Mouse (Mus musculus) forebrain, embryonic 14.5 days (tissue): Measurements from ENCODE around the gene Fkbp10. TPM values are rescaled to one million over a fixed set of nuclear protein-coding genes. Genes with fewer than 3 reads are reported as not detected.

Experiments
- ATAC-seq: fragments of 200-750 bp; cut with Nextera tagmentation; 2 replicates; pipeline ENCODE4 v1.8.0; 2017; ENCODE audit warnings: mild to moderate bottlenecking, moderate library complexity
- DNase-seq: peaks from one replicate; pipeline ENCODE4 v3.0.0-alpha.2; 2015; ENCODE audit warnings: low spot score
- H3K27ac ChIP-seq: fragments of 300-500 bp; sonication (generic); 2 replicates; pipeline ENCODE4 v1.5.1; 2014; ENCODE audit warnings: low read depth, mild to moderate bottlenecking, control low read depth, low read length, moderate library complexity
- H3K27me3 ChIP-seq: fragments of 300-500 bp; sonication (generic); replicated peaks from 2 replicates; pipeline ENCODE4 v1.6.1; 2014; ENCODE audit warnings: low read length, control low read depth, mixed read lengths; ENCODE audit not compliant: control insufficient read depth, insufficient read depth
- H3K36me3 ChIP-seq: fragments of 300-500 bp; sonication (generic); 2 replicates; pipeline ENCODE4 v1.6.1; 2014; ENCODE audit warnings: low read length, control low read depth; ENCODE audit not compliant: control insufficient read depth, insufficient read depth
- H3K4me1 ChIP-seq: fragments of 300-500 bp; sonication (generic); 2 replicates; pipeline ENCODE4 v1.6.1; 2014; ENCODE audit warnings: antibody characterized with exemption, low read length, control low read depth; ENCODE audit not compliant: control insufficient read depth, insufficient read depth
- H3K4me2 ChIP-seq: fragments of 300-500 bp; sonication (generic); 2 replicates; pipeline ENCODE4 v1.6.1; 2014; ENCODE audit warnings: mild to moderate bottlenecking, control low read depth, low read length
- H3K4me3 ChIP-seq: fragments of 300-500 bp; sonication (generic); 2 replicates; pipeline ENCODE4 v1.5.1; 2014; ENCODE audit warnings: low read depth, low read length, control low read depth
- H3K9ac ChIP-seq: fragments of 300-500 bp; sonication (generic); 2 replicates; pipeline ENCODE4 v1.6.1; 2014; ENCODE audit warnings: mild to moderate bottlenecking, low read length, control low read depth, moderate library complexity
- H3K9me3 ChIP-seq: fragments of 300-500 bp; sonication (generic); replicated peaks from 2 replicates; pipeline ENCODE4 v1.6.1; 2016; ENCODE audit warnings: low read length, control low read depth, mixed read lengths; ENCODE audit not compliant: control insufficient read depth
- WGBS: fragments of 180-500 bp; shearing (Covaris S2); extraction: QIAGEN DNeasy Blood & Tissue Kit; methylation state at CpG from one replicate; pipeline ENCODE4 v1.1.7; 2014; 5-methylcytosine and 5-hydroxymethylcytosine counted together
- polyA plus RNA-seq: library from polyadenylated mRNA; unstranded; fragments of >200 nt; fragmentation: Nextera tagmentation; extraction: Ambion mirVana; gene quantifications from 2 replicates; pipeline ENCODE4 v1.2.1, GENCODE M21; 2014

Gene Fkbp10
- polyA plus RNA-seq, 1 experiment from 2014 or later: 16.1 TPM

DNA sequence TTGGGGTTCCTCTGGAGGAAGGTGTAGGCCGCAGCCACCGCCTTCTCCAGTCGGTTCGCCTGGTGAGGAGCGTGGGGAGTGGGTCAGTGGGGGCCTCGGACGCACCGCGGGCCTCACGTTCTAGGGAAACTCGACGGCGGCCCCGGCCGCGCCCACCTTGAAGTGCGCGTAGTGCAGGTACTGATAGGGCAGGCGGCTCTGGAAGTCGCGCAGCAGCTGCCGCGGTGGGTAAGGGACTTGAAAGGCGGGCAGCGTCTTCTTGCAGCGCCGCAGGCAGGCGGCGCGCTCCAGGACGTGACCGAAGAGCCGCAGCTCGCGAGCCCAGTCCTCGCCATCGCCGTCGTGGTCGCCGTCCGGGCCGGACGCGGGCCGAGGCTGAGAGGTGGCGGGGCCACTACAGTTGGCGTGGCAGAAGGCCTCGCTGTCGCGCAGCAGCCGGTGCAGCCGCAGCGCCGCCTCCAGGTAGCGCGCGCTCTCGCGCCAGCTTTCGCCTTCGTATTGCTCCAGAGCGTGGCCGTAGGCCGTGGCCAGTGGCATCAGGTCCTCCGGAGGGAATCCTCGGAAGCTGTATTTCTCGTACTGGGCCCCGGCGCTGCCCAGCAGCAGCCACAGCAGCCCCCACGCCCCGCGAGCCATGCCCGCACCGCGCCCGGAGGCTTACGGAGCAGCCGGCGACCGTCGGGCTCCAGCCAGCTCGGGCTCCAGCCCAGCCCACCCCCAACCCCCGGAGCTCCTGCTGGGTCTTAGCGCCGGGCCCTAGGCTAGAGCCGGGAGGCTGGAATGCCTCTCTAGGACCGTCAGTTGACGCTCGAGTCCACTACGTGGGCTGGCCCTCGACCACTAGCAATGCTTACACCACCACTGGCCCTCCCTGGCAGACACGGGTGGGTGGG is 1.2 kb upstream of the Fkbp10 start, which contains the start of gene P3h4:
TSS of gene P3h4 (minus strand) at position 816 of the 893 bp plus-strand sequence.
- H3K4me1 ChIP-seq: no peaks in the 10 kb centered on the region
- H3K4me2 ChIP-seq: peak within 1 kb of the TSS; percentile 64
- H3K9ac ChIP-seq: peak within 1 kb of the TSS; percentile 70
- H3K9me3 ChIP-seq: no peaks in the 10 kb centered on the region
- peak within 1 kb of the TSS; percentile 56 for H3K4me3 ChIP-seq
- H3K27me3 ChIP-seq: peaks cover 13% of the 10 kb centered on the region; the same call in 1 of the 2 replicates
- peak; percentile 81 for DNase-seq
- WGBS: 1% methylated on average over 89 of the region's 93 CpGs
- H3K27ac ChIP-seq: no peak within 1 kb of the TSS; the same call in 1 of the 2 replicates
- peaks cover under 1% of the 10 kb centered on the region; the same call in 1 of the 2 replicates for H3K36me3 ChIP-seq
- ATAC-seq: peak; percentile 92

DNA sequence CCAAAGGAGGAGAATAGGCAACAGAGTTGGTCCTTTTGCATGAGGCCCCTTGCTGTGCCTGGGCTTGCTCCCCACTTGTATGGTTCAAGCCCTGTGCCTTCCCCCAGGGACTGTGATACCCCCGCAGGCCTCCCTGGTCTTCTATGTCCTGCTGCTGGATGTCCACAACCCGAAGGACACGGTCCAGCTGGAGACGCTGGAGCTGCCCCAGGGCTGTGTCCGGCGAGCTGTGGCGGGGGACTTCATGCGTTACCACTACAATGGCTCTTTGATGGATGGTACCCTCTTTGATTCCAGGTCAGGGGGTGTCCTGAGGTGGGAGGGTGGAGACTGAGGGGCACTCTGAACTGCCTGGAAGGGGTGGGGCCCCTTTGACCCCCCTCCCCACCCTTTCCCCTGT is 6.0 kb downstream of the Fkbp10 start:
- H3K27me3 ChIP-seq: no peaks in the 10 kb centered on the region
- H3K36me3 ChIP-seq: no peaks in the 10 kb centered on the region
- WGBS: 77% methylated on average over 8 of the region's 8 CpGs
- H3K9me3 ChIP-seq: no peaks in the 10 kb centered on the region
- H3K9ac ChIP-seq: no peak overlapping the region
- no peak overlapping the region for H3K4me3 ChIP-seq
- H3K27ac ChIP-seq: no peak overlapping the region
- no peak overlapping the region for H3K4me2 ChIP-seq
- ATAC-seq (no peak), DNase-seq (no peak)
- no peaks in the 10 kb centered on the region for H3K4me1 ChIP-seq

DNA sequence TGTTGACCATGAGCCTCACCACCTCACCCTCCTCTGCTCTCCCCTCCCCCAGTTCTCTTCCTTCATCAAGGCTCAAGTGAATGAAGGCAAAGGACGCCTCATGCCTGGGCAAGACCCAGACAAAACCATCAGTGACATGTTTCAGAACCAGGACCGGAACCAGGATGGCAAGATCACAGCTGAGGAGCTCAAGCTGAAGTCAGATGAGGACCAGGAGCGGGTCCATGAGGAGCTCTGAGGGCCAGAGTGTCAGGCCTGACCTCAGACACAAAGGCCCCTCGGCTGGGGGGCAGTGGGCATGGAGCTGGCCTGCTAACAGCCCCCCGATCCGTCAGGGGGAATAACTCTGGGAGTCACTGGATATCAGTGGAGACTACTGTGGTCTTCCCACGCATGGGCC is 8.3 kb downstream of the Fkbp10 start:
- H3K27me3 ChIP-seq: no peaks in the 10 kb centered on the region
- 90% methylated on average over 7 of the region's 7 CpGs for WGBS

DNA sequence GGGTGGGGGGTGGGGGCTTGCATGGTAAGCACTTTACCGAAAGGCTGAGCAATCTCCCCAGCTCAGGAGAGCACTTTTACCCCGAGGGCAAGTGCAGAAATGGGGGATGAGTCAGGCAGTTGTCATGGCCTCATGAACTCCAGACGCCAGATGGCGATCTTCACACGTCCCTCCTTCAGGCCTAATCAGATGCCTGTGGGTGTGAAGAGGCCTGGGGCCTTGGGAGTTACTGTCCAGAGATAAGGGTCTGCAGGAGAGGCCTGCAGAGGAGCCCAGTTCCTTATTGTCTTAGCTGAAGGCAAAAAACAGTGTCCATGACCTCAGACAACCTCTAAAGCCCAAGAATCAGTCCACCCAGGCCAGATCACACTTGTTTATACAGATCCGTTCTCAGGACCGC is 10.4 kb downstream of the Fkbp10 start:
- H3K4me2 ChIP-seq: no peak overlapping the region
- H3K9ac ChIP-seq: no peak overlapping the region
- 45% methylated on average over 7 of the region's 7 CpGs for whole genome bisulfite sequencing
- ATAC-seq (no peak), DNase-seq (peak; percentile 73)
- H3K4me1 ChIP-seq: no peaks in the 10 kb centered on the region
- H3K36me3 ChIP-seq: peaks cover 17% of the 10 kb centered on the region; the same call in 1 of the 2 replicates
- H3K9me3 ChIP-seq: no peaks in the 10 kb centered on the region
- H3K4me3 ChIP-seq: no peak overlapping the region
- H3K27ac ChIP-seq: no peak overlapping the region
- H3K27me3 ChIP-seq: no peaks in the 10 kb centered on the region

More for the DNA sequence above, 8.3 kb downstream of the Fkbp10 start:
- no peak for DNase-seq
- no peak for ATAC-seq
- Histone ChIP-seq H3K36me3 (no peaks in the 10 kb centered on the region), H3K4me3 (no peak overlapping the region), H3K27ac (no peak overlapping the region), H3K9ac (no peak overlapping the region), H3K4me2 (no peak overlapping the region), H3K9me3 (no peaks in the 10 kb centered on the region), H3K4me1 (no peaks in the 10 kb centered on the region)

DNA sequence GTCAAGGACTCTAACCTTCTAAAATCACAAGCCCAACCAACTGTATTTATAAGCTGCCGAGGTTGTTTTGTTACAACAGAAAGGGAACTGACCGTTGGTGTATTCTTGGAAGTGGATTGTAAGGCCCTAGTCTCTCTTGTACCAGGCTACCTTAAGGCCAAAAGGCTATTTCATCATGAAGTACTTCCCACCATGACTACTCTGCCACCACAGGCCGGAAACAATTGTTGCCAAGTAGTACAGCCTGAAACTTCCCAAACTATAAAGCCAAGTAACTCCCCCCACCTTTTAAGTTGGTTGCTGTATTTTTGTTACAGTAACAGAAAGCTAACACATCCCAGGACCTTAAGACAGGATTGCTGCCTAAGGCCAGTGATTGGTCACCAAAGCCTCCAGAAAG is 11.3 kb downstream of the Fkbp10 start:
- H3K36me3 ChIP-seq: peaks cover 19% of the 10 kb centered on the region; the same call in 1 of the 2 replicates
- H3K4me2 ChIP-seq: no peak overlapping the region
- H3K9me3 ChIP-seq: no peaks in the 10 kb centered on the region
- no peak overlapping the region for H3K4me3 ChIP-seq
- no peaks in the 10 kb centered on the region for H3K27me3 ChIP-seq
- no peak overlapping the region for H3K27ac ChIP-seq
- DNase-seq (no peak), ATAC-seq (no peak)
- no peak overlapping the region for H3K9ac ChIP-seq
- 85% methylated on average over 3 of the region's 3 CpGs for WGBS
- H3K4me1 ChIP-seq: no peaks in the 10 kb centered on the region

DNA sequence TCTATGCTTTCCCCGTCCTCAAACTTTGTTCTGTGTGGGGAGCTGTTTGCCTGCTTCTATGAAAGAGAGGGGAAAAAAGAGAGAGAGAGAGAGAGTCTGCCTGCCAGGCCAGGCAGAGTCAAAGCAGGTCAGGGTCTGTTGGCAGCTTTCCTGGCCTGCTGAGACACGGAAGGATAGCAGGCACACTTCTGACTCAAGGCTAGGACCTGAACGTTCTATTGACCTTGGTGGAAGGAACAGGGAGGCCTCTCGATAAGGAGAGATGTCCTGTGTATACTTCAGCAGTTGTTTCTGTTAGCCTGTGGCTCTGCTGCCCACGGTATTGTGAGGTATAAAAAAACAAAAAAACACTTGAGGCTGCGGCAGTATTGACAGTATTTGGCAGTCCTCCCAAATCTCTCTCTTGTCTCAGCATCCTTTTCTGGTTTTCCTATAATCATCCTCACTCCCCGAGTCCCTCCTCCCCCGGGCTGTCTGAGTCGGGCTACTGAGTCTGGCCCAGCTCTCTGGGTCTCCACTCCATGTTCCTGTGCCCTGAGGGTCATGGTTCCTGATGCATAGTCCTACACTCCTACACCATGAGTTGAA is 13.2 kb downstream of the Fkbp10 start:
- H3K27ac ChIP-seq: 0 out of 2 replicates have a peak overlapping the region, but pooled peaks have one; percentile 14
- H3K4me3 ChIP-seq: no peak overlapping the region
- 50% methylated on average over 9 of the region's 9 CpGs for WGBS
- H3K27me3 ChIP-seq: no peaks in the 10 kb centered on the region
- ATAC-seq: no peak
- no peaks in the 10 kb centered on the region for H3K9me3 ChIP-seq
- H3K4me2 ChIP-seq: no peak overlapping the region
- H3K36me3 ChIP-seq: peaks cover 33% of the 10 kb centered on the region
- DNase-seq: peak; percentile 49
- H3K9ac ChIP-seq: no peak overlapping the region
- H3K4me1 ChIP-seq: no peaks in the 10 kb centered on the region

DNA sequence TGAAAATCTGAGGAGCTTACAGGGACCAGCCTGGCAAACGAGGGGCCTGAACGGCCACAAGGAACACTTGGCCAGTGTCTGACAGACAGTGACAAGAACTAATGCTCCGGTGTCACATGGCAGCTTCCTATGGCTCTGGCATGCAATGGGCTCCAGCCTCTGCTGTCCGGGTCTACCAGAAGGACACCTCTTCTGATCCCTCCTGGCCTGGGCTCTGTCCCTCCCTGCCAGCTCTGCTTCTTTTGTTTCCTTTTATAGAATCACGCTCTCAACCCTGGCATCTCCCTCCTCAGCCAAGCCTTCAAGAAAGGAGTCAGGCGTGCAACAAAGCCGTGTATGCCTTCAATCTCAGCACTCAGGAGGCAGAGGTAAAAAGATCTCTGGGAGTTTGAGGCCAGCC is 14.6 kb downstream of the Fkbp10 start:
- Histone ChIP-seq H3K4me1 (no peaks in the 10 kb centered on the region), H3K27me3 (no peaks in the 10 kb centered on the region), H3K4me3 (no peak overlapping the region), H3K27ac (no peak overlapping the region), H3K4me2 (no peak overlapping the region), H3K9ac (no peak overlapping the region), H3K36me3 (peaks cover 38% of the 10 kb centered on the region), H3K9me3 (no peaks in the 10 kb centered on the region)
- ATAC-seq (no peak), DNase-seq (no peak)
- 78% methylated on average over 7 of the region's 7 CpGs for WGBS

DNA sequence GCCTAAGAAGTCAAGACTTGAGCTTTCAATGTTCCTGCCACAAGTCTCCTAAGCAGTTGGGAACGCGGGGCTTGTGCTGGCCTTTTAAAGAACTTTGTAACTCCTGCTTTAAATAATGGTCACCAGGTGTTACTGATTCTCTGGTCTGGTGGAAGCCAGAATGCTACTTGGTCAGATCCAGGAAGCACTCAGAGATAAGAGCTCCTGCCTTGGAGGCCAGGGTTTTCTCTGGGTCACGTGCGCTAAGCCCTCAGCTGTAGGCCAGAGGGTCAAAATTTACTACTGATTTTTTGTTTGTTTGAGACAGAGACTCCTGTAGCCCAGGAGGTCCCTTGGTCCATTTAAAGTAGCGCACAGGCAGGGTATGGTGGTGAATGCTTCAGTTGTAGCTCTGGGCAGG is 16.5 kb downstream of the Fkbp10 start:
- ATAC-seq (no peak), DNase-seq (no peak)
- 95% methylated on average over 5 of the region's 5 CpGs for WGBS
- Histone ChIP-seq H3K27ac (no peak overlapping the region), H3K27me3 (no peaks in the 10 kb centered on the region), H3K4me1 (no peaks in the 10 kb centered on the region), H3K9me3 (no peaks in the 10 kb centered on the region), H3K4me2 (no peak overlapping the region), H3K9ac (no peak overlapping the region), H3K36me3 (peaks cover 56% of the 10 kb centered on the region), H3K4me3 (no peak overlapping the region)
